Mouse (Mus musculus) cortical plate, adult 2 months (tissue): ENCODE results near the gene Cdk16.

Source experiments
- CTCF ChIP-seq: fragments of 200-500 bp; IDR thresholded peaks from 2 replicates; pipeline ENCODE4 v1.5.1; 2011; ENCODE audit warnings: mild to moderate bottlenecking, control low read depth, low read length; ENCODE audit not compliant: insufficient read depth; ENCODE audit errors: extremely low read depth
- POLR2A ChIP-seq: fragments of 200-500 bp; IDR thresholded peaks from 2 replicates; pipeline ENCODE4 v1.6.1; 2011; ENCODE audit warnings: mild to moderate bottlenecking, low read length, control low read depth; ENCODE audit not compliant: insufficient read depth; ENCODE audit errors: extremely low read depth

- no peak for TF ChIP-seq POLR2A
- no peak for TF ChIP-seq CTCF
These were observed 43.0 kb upstream of the Cdk16 start for GRCm38 (mm10) chrX:20644780-20645179.
